Mouse (Mus musculus) frontal cortex, adult (tissue): ENCODE measurements at regions not wholly inside any gene's neighbourhood (a gene's known extent, or its start where the extent isn't known, plus 50 kb on each side); places are given as distances from the start of the nearest gene placed in this dataset.

ENCODE experiments used
- ATAC-seq: cut with Nextera tagmentation; 2 replicates; pipeline ENCODE4 v1.9.2; 2017; ENCODE audit warnings: mild to moderate bottlenecking, moderate library complexity, mixed read lengths; ENCODE audit not compliant: low TSS enrichment

DNA sequence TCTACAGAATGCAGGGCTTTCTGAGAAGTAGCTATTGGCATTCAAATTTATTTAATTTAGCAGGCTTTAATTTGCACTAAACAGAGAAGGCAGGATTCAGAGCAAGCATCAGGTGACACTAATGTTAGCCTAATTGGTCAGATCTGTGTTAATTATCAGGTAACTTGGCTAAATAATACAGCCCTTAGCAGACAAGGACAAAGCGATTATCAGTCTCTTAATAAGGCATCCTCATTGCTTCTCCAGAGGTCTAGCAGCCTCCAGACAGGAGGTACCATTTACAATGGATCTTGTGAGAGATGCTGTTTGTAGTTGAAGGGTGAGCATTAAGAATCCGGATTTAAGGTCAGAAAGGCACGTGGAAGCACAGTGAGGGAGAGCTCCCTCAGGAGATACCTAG, 253.7 kb upstream of the Fam92a start:
- ATAC-seq, result no peak

DNA sequence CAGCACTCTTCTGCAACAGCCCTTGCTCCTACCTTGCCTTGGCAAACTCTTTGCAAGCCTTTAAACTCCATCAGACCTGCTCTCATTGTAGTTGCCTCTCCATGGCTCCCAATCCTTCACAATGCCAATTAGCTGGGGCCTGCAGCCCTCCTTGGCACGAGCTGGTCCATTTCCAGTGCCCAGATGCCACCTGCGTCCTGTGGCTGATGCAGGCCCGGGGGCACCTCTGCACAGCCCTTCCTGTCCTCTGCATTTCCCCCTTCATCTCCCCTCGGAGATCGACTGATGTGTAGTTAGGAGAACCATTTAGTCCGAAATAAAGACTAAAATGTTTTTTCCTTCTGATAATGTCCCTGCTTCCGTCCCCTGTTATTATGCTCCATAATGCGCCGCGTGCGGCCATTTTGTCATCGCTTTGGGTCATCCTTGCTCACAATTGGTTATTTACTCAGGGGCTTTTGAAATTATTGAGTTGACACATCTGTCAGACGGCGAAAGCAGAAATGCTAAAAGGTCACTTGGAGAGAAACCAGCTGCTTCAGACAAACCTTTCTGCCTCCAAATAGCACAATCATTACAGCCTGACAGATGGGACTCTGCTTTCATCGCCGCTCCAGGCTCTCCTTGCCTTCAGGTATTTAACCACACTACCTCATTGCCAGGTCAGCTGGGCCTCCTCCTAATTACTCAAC, 250.0 kb upstream of the Fam92a start:
- ATAC-seq, result no peak

DNA sequence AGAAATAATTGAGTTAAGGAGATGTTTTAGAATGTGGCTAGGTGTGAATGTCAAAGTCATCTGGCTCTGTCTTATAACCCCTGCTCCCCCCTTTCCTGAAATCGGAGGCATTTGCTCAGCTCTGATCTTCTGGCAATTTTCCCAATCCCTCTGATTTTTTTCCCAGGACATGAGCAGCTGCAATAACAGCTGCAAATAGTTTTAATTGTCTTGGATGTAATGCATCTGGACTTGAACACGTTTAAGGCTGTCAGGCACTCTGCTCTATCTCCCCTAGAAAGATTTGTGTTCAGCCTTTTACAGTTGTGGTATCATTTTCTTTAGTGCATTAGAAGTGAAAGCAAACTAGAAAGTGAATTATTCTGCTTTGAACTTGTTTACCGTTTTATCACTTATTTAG, 246.3 kb upstream of the Fam92a start:
- no peak for ATAC-seq

DNA sequence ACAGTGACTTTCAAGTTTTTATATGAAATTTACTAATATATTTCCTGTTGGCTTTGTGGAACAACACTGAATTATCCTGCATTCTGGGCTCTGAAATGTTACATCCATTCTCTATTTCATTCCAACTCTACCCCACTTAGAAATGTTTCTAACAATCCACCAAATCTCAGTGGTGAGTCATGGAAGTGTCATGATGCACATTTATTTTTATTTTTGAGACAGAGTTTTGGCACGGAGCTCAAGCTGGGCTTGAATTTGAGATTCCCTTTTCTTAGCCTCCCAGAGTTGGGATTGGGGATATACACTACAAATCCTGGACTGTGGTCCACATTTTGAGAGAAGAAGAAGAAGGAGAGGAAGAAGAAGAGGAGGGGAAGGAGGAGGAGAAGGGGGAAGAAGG, 223.5 kb upstream of the Fam92a start:
- ATAC-seq, result peak; percentile 99

DNA sequence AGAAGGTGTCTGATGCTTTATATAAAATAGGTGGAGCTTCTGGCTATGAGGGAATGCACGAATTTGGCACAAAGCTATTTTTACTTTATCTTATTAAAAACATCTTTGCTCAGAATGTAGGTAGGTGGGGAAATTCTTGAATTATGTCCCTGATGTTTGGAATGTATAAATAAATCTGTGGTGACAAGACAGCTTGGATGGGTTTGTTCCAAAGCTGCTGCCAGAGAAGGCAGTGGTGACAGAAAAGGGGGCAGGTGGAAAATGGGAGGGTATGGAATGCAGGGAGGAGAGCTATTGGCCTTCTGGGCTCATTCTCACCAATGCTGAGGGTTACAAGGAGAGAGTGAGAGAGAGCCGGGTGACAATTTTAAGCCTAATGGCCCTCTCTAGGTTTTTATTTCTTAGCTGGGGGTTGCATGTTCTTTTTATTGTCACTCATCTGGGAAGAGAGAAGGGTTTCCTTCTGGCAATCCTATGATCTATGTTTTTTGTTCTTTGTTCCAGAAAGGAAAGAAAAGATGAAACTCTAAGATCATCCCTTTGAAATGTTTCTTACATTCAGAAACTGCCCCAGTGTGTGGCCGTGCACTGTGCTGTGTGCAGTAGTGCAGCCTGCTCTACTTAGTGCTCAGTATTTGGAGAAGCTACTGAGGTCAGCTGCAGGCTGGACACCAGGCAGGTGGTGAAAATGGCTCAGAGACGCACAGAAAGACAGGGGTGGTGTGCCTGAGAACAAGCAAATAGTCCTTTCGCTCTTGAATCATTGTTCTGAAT, 205.2 kb upstream of the Fam92a start:
- peak; percentile 100 for ATAC-seq

DNA sequence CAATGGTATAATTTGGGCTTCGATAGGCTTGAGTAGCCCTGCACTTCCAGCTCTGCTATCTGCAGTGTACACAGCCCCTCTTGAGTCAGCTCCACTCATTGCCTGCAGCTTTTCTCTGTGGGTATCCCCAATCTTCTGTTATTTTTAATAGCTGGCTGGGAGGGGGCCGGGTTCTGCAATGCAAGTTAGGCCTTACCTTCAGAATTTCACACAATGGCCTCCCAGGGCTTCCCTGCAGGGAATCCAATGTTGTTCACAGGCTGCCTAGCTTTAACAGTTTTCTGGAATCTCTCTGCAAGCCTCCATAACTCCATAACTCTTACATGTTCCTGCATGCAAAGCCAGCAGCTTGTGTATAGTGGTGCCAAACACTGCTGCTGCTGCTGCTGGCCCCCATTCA, 197.7 kb upstream of the Fam92a start:
- no peak for ATAC-seq

DNA sequence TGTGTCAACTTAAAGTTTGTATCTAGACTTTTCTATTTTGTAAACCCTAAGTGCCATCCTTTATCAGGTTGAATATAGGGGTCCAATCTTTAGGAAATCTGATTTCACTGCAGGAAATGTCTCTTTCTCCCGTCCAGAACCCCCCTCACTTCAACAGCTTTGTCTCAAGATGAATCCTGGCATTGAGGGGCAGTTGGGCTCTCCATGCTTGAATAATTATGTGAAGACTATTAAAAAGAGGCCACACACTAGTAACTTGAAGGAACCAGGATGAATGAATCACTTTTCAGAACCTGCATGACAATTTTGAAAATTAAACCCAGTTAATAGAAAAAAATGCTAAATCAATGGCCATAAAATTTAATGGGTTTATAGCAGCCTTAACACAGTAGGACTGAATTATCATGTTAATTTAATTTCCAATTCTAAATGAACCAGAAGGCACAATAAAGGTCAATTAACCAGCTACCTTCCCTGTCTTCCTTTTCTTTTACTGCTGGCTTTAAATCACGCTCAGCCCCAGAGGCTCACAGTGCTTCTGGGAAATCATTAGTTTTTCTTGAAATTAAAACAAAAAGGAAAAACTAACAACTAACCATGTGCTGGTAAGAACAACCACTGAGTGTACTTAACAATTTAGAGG, 185.3 kb upstream of the Fam92a start:
- ATAC-seq, result no peak

DNA sequence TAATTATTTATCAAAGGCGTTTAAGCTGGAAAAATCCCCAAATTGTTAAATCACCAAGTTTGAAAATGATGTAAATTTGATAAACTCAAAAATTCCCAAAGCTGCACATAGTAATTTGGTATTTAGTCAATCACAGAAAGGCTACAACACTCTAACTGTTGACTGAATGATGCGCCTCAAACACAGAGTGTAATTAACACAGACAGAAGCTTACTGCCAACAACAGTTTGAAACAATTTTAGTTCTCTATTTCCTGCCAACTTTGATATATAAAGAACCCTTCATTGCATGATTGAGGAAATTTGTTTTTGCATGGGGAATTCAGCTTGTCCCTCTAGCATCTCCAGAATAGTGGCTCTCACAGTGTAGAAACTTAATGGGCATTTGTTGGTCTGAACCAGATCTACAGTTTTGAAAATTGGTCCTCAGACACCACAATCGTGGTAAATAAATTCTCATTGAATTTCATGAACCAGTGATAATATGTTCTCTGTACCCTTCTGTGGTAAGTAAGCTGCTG, 181.6 kb upstream of the Fam92a start:
- peak; percentile 88 for ATAC-seq

DNA sequence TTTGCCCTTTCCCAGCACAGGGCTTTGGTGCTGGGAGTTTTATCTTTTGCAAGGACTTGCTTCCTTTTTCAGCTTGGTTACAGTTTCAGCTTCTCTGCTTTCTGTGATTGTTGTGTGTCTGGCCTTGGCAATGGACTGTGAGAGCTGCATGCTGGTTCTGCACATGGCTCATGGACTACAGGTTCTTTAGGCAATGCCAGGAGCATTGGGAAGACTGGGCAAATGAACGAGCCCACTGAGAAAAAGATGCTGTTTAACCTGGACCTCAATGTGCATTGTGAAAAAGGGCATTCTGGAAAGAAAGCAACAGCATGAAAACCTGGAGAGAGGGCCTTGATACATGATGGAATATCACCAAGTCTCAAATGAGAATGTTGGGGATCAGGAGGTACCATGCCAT, 167.4 kb upstream of the Fam92a start:
- ATAC-seq, result no peak

DNA sequence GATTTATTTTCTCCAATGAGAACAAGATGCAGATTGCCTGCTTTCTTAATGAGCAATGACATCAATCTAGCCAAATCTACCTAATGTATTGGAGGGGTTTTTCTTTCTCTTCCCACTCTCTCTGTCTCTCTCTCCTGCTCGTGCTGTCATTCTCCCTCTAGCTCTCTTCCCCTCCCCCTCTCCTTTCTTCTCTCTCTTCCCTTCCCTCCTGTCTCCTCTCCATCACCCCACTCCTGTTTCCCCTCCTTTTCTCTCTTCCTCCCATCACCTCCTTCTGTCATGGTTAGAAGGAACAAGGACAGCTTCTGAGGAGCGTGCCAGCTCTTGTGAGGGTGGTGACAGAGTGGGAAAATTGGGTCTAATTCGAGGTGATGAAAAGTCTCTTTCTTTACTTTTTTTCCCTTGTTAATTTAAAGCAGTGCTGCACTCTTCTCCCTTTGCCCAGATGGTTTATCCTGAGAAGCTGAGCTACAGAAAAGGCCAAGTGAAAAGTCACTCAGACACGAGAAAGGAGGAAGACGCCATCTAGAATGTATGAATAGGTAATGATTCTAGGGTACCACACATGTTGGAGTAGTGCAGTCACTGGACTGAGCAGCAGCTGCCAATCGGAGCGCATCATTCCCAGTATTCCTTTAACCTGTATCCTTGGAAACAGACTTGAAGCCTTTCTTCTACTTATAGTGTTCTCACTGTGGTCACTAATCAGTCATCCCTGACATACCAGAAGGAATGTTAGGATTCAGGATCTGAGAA, 163.2 kb upstream of the Fam92a start:
- peak; percentile 79 for ATAC-seq

DNA sequence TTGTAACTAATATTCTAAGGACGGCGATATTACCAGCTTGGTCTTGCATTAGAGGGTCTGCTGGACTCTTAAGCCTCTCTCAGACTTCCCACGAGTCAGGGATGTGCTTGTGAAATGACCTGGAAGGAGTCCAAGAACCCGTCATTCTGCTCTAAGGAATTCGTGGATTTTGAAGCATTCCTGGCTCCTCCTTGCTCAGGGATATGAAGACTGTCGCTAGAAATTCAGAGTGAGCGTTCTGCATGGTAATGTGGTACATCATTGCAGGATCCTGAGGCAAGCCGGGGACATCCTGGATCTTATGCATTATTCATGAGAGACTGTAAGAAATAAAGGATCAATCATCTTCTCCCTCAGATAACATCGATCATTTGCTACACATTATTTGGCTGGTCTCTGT, 162.6 kb upstream of the Fam92a start:
- peak; percentile 85 for ATAC-seq

DNA sequence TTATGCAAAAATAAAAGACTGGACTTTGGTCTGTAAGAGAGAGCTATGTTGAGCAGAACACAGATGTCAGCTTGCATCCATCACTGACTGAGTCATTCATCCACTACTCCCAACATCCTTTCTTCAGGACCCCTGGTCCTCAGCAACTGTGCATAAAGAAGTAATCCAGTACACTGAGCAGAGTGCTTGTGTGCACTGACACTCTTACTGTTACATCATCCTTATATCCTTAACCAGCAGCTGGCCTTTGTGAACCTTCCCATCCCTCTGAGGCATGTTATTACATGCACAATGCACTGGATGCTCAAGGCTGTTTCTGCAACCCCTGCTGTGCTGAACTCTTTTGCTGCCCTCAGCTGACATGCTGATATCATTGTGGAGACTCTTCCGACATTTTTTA, 144.2 kb upstream of the Fam92a start:
- no peak for ATAC-seq

DNA sequence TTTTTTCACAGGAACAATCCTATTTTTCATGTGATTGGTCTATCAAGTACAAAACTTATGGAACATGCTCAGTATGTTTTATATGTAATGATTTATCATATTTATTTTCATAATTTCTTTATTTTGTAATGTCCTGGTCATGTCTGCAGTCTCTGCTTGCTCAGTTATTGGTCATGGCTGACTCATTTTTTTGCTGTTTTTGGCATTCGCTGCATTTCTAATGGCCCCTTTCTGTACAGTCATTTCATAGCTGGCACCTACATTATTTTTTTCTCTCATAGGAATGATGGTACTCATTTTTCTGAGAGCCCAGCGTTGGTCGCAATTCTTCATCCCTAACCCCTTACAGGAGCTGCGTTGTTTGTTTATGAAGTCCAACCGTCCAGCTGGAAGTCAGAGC, 136.5 kb upstream of the Fam92a start:
- ATAC-seq, result no peak

DNA sequence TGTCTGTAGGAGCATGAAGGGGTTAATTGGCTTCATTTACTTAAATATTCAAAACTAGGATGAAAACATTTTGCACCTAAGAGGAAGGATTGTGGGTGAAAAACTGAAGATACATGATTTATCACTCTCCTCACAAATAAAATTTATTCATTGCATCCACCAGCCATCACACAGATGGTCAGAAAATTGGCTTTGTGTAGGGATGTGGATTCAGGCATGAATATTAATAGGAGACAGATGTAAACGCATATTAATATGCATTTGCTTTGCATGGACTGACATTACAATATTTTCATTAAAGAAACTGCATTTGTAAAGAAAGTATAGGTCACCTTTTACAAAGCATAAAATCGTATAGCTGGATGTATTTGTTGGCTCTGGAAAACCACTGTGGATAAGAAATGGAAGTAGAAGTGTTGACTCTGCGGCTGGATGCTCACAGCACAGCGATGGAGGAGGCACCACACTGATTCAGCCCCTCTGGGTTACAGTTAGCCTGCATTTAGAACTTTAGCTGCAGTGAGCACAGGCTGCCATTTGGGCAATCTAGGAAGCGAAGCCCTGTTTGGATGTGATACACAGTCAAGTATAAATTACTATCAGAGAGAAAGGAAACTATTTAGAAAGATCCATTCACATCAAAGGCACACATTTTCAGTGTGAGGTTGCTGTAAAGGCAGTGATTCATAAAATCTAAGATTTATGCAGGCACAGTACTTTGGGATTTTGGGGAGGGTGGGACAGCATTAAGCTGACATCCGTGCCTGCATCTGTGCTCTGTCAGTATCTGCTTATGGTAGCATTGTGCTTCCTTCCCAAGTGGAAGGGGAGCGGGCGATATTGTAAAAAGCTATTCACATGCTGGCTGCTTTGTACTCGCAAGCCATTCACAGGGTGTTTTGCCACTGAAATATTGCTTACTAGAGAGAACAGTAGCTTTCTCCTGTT, 135.1 kb upstream of the Fam92a start:
- ATAC-seq, result peak; percentile 88

DNA sequence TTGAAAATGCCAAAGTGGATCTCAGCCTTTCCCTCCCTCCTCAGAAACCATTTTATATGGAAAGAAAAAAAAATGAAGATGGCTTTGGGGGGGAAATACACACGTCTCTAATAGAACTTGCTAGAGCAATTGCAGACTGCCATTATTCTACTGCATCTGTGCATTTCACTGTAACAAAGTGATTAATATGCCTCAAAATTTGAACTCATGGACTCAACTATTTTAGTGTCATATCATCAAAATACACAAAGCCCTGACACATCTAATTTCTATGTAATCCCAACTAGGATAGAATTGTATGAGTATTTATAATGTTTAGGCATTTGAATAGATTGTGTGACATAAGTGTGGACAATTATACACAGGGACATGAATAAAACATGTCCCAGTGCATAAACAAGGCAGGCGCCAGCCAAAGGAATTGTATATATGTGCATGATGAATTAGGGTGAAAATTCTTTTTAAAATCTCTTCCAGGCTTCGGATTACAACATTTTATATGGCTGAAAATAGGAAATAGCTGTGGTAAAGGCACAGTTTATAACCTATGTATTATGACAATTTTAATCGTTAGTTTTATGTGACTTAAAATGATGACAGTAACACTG, 115.4 kb upstream of the Fam92a start:
- peak; percentile 84 for ATAC-seq

DNA sequence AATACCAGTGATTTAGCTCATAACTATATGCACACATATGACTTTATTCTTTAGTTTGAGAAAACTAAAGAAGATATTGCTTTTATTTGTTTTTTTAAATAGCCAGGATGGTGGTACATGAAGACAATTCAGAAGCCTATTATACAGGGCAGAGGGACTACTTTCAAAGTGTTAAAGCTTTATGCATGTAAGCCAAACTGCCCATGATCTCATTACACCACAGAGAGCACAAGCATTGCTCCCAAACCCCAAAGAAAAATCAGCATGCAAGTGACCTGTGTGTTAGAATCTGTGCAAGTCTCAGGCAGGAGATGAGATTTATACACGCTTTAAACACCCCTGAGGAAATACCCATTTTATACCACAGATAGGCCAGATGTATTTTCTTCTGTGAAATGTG, 114.6 kb upstream of the Fam92a start:
- ATAC-seq, result no peak

DNA sequence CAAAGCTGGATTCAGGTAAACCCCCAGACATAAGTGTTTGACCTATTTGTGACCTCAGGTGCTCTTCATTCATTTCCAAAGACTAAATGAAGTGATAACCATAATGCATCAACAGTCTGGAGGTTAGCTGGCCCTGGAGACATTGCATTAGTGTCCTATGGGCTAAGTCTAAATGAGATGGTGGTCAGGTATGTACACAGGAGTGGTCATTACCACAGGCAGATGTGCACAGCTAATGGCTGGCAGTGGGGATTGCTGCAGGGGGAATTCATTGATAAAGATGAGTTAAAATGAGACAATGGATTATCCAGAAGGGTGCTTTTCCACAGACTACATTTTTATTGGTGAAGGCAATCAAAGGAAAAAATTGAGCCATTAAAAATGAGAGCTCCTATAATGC, 114.2 kb upstream of the Fam92a start:
- no peak for ATAC-seq

DNA sequence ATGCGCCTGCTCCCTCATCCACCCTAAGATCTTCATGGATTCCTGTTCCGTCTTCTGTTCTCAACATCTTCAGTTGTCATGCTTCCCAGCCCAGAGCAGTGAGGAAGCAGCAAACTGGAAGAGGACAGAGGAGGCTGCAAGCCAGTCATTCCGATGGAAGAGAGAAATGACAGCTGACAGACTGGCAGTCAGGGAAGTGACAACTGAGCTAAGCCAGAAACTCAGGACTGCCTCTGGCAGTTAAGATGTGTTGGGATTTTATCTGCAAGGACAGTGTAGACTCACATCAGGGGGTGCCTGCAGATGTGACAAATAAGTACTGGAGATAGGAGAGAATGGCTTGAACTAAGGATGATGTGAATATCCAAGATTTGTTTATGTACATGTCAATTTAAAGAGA, 106.1 kb upstream of the Fam92a start:
- no peak for ATAC-seq

DNA sequence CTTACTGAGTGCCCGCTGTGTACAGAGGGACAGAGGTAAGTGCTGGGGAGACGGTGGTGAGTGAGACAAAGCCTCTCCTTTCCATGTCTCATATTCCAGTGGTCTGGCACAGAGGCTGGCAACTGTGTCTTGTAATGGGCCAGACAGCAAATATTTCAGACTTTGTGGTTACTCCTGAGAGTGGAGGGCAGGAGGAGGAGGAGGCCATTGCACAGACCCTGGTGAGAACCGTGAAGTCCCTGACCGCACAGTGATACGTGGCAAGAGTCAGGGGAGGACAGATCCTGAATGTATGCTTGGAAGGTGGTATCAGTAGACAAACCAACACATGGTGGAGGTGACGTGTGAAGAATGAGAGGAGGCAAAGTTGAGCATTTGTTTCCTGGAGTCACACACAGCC, 101.6 kb upstream of the Fam92a start:
- ATAC-seq, result no peak

DNA sequence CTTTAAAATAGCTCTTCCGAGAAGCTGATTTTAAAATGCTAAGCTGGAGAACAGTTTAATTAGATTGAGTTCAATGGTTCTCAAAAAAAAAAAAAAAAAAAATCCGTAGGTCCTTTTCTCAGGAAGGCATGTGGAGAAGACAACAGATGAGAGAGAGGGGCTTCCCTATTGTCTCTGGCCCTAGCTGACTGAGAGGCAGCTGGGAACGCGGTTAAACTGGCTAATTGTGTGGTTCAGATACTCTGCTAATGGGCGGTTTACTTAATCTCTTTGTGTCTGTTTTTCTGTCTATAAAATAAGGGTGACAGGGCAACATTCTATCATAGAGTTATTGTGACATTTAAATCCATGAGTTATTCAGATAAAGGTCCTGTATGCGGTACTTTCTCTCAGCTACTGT, 101.1 kb upstream of the Fam92a start:
- no peak for ATAC-seq

DNA sequence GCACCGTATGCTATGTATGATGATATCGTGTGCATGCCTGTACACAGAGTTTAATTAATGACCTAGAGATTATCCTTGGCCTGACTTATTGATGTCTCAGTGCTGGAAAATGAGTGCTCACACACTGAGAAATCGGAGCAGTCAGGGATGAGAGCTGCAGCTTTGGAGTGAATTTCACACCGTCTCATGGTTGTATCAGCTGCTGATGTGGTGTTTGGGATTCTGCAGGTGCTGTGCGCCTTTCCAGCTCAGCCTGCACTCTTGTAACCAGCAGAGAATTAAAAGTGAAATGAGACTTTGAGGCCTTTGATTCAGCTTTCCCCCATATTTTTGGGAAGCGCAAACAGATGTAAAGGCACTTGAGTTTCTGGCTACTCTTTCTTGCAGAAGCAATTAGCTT, 100.6 kb upstream of the Fam92a start:
- ATAC-seq, result peak; percentile 57
